16 mouse cellular contexts compared by ENCODE assay signal in genomic region chr19:47497736-47498135, GRCm38 (mm10).
"Had no signal": no experiment of that assay in that cellular context is flagged by ENCODE, and none has a peak within 500 bp of the region (broad histone marks: within the 10 kb centered on the region; RNA-seq: fewer than 3 reads in every experiment).

No protein-coding gene starts in this region.

- H3K27me3 ChIP-seq: neural tube, embryonic 15.5 days had no signal

- H3K27ac ChIP-seq: kidney, postnatal 0 days; layer of hippocampus, adult 2 months; liver, embryonic 12.5 days; midbrain, embryonic 12.5 days; neural tube, embryonic 15.5 days had no signal

- H3K9me3 ChIP-seq: liver, embryonic 12.5 days; megakaryocyte, embryonic 14.5 days; midbrain, embryonic 12.5 days; neural tube, embryonic 15.5 days had no signal

- H3K36me3 ChIP-seq: liver, embryonic 12.5 days; midbrain, embryonic 12.5 days; neural tube, embryonic 15.5 days had no signal

- H3K4me3 ChIP-seq: layer of hippocampus, adult 2 months; liver, embryonic 12.5 days; megakaryocyte, embryonic 14.5 days; midbrain, embryonic 12.5 days; neural tube, embryonic 15.5 days had no signal

- H3K9ac ChIP-seq: liver, embryonic 12.5 days; lung, embryonic 14.5 days; midbrain, embryonic 12.5 days; neural tube, embryonic 15.5 days had no signal

- ATAC-seq: liver, embryonic 12.5 days had no signal

- H3K4me2 ChIP-seq: liver, embryonic 12.5 days; lung, embryonic 14.5 days; midbrain, embryonic 12.5 days; neural tube, embryonic 15.5 days had no signal

- DNase-seq: kidney, adult 11 months; kidney, adult 9 months; kidney, postnatal 36 days; lung, postnatal 10 days; lung, postnatal 4 days; right cerebral cortex, adult 18-20 months; spleen, adult 18-20 months; thymus, adult 18-20 months; thymus, postnatal 14 days had no signal

- H3K4me1 ChIP-seq: megakaryocyte, embryonic 14.5 days had no signal
